Mouse (Mus musculus) lung, postnatal 0 days (tissue): Measurements from ENCODE around the gene Zmynd8. TPM values are rescaled to one million over a fixed set of nuclear protein-coding genes. Genes with fewer than 3 reads are reported as not detected.
A peak's percentile ranks its signal among the peaks of the same experiment; 100 is the strongest.

Experiments
- ATAC-seq: fragments of 200-750 bp; cut with Nextera tagmentation; 2 replicates; pipeline ENCODE4 v1.8.0; 2017; ENCODE audit warnings: moderate library complexity
- DNase-seq: peaks from one replicate; pipeline ENCODE4 v3.0.0-alpha.2; 2016; ENCODE audit warnings: low spot score
- H3K27ac ChIP-seq: fragments of 300-500 bp; sonication (generic); 2 replicates; pipeline ENCODE4 v1.5.1; 2014; ENCODE audit warnings: antibody characterized with exemption, mild to moderate bottlenecking, low read length, mixed read lengths
- H3K27me3 ChIP-seq: fragments of 300-500 bp; sonication (generic); replicated peaks from 2 replicates; pipeline ENCODE4 v1.6.1; 2014; ENCODE audit warnings: low read length, mixed read lengths; ENCODE audit not compliant: insufficient read depth
- H3K36me3 ChIP-seq: fragments of 300-500 bp; sonication (generic); 2 replicates; pipeline ENCODE4 v1.6.1; 2014; ENCODE audit warnings: low read length, mixed read lengths; ENCODE audit not compliant: insufficient read depth
- H3K4me1 ChIP-seq: fragments of 300-500 bp; sonication (generic); 2 replicates; pipeline ENCODE4 v1.6.1; 2014; ENCODE audit warnings: antibody characterized with exemption, low read depth, low read length, mixed read lengths; ENCODE audit not compliant: insufficient read depth
- H3K4me2 ChIP-seq: fragments of 300-500 bp; sonication (generic); replicated peaks from 2 replicates; pipeline ENCODE4 v1.6.1; 2014; ENCODE audit warnings: low read depth, mild to moderate bottlenecking, low read length, moderate library complexity, mixed read lengths
- H3K4me3 ChIP-seq: fragments of 300-500 bp; sonication (generic); 2 replicates; pipeline ENCODE4 v1.5.1; 2014; ENCODE audit warnings: low read depth, low read length
- H3K9ac ChIP-seq: fragments of 300-500 bp; sonication (generic); replicated peaks from 2 replicates; pipeline ENCODE4 v1.6.1; 2014; ENCODE audit warnings: low read depth, mild to moderate bottlenecking
- H3K9me3 ChIP-seq: fragments of 300-500 bp; sonication (generic); 2 replicates; pipeline ENCODE4 v1.6.1; 2016; ENCODE audit warnings: low read length, mixed read lengths
- CTCF ChIP-seq: IDR thresholded peaks from 2 replicates; pipeline ENCODE4 v1.5.1; 2016; ENCODE audit warnings: antibody characterized with exemption, mild to moderate bottlenecking
- EP300 ChIP-seq: IDR thresholded peaks from 2 replicates; pipeline ENCODE4 v1.6.1; 2016; ENCODE audit warnings: antibody characterized with exemption, mild to moderate bottlenecking, control low read depth
- WGBS: fragments of 180-500 bp; shearing (Covaris S2); extraction: QIAGEN DNeasy Blood & Tissue Kit; methylation state at CpG from one replicate; pipeline ENCODE4 v1.1.7; 2014; 5-methylcytosine and 5-hydroxymethylcytosine counted together
- polyA plus RNA-seq: library from polyadenylated mRNA; unstranded; fragments of >200 nt; fragmentation: Nextera tagmentation; extraction: Ambion mirVana; gene quantifications from 2 replicates; pipeline ENCODE4 v1.2.1, GENCODE M21; 2015

Gene Zmynd8
- polyA plus RNA-seq, 1 experiment from 2014 or later: 32.1 TPM

DNA sequence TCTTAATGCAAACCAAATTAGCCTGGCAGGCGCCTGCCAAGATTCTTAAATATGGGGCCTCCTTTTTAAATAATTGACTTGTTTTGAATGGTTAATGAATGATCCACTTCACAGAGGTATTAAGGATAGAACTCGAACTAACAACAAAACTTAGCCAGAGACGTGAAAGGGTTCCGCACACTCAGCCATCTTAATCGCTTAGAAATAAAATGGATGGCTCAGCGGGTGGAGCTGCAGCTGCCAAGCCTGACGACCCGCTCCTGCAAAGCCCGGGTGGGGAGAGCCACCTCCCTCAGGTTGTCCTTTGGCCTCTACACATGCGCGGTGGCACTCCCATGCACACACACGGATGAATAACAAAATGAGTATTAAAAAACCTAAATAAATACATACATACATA, 70.0 kb downstream of the Zmynd8 start:
- H3K4me1 ChIP-seq: no peaks in the 10 kb centered on the region
- no peak for DNase-seq
- H3K4me3 ChIP-seq: no peak overlapping the region
- 78% methylated on average over 12 of the region's 12 CpGs for WGBS
- no peak overlapping the region for H3K9ac ChIP-seq
- H3K27me3 ChIP-seq: no peaks in the 10 kb centered on the region
- no peak overlapping the region for H3K27ac ChIP-seq
- ATAC-seq: no peak
- no peaks in the 10 kb centered on the region for H3K9me3 ChIP-seq
- TF ChIP-seq EP300 (no peak), CTCF (no peak)
- peaks cover 20% of the 10 kb centered on the region for H3K36me3 ChIP-seq
- H3K4me2 ChIP-seq: no peak overlapping the region

GRCm38 (mm10) chr2:165825964-165826712, 72.7 kb downstream of the Zmynd8 start:
- H3K27ac ChIP-seq: peak overlapping the region; percentile 20; the same call in 1 of the 2 replicates
- H3K9ac ChIP-seq: no peak overlapping the region
- no peaks in the 10 kb centered on the region for H3K27me3 ChIP-seq
- no peaks in the 10 kb centered on the region for H3K9me3 ChIP-seq
- peak; percentile 85 for DNase-seq
- H3K4me1 ChIP-seq: no peaks in the 10 kb centered on the region
- no peak overlapping the region for H3K4me3 ChIP-seq
- peak; percentile 90 for ATAC-seq
- no peak overlapping the region for H3K4me2 ChIP-seq
- H3K36me3 ChIP-seq: peaks cover 17% of the 10 kb centered on the region
- peak; percentile 97 for TF ChIP-seq CTCF
- no peak for TF ChIP-seq EP300
- WGBS: 68% methylated on average over 10 of the region's 10 CpGs

DNA sequence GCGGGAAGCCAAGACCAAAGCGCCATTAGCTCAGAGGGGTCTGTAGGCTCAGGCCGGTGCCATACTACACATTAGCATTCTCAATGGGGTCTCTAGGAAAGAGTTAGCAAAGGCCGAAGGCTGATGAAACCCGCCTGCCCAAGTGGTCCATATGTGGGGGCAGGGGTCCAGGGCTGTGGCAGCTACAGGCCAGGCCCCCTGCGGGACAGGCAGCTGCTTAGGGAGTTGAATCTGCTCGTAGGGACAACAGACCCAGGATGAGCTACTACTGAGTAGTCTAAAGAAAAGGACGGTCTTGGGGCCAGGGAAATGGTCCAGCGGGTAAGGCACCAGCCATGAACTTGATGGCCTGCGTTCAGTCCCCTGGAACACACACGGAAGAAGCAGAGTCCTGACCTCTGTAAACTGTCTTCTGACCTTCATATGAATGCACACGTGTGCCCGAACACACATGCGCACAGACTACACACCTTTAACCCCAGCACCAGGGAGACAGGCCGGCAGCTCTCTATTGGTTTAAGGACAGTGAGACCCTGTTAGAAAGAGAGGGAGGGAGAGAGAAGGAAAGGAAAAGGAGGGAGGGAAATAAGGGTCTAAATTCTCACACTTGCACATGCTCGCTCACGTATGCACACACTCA, 73.4 kb downstream of the Zmynd8 start:
- no peak for ATAC-seq
- Histone ChIP-seq H3K27ac (no peak overlapping the region), H3K27me3 (no peaks in the 10 kb centered on the region), H3K36me3 (peaks cover 17% of the 10 kb centered on the region), H3K4me1 (no peaks in the 10 kb centered on the region), H3K4me3 (no peak overlapping the region), H3K4me2 (no peak overlapping the region), H3K9ac (no peak overlapping the region), H3K9me3 (no peaks in the 10 kb centered on the region)
- TF ChIP-seq EP300: no peak
- no peak for TF ChIP-seq CTCF
- DNase-seq: no peak
- 91% methylated on average over 17 of the region's 17 CpGs for WGBS

- TF ChIP-seq EP300: no peak
- TF ChIP-seq CTCF: no peak
- no peak for ATAC-seq
- 86% methylated on average over 10 of the region's 10 CpGs for WGBS
- no peaks in the 10 kb centered on the region for H3K27me3 ChIP-seq
- no peak overlapping the region for H3K9ac ChIP-seq
- DNase-seq: no peak
- no peak overlapping the region for H3K4me2 ChIP-seq
- H3K9me3 ChIP-seq: no peaks in the 10 kb centered on the region
- H3K36me3 ChIP-seq: peaks cover 17% of the 10 kb centered on the region
- H3K4me3 ChIP-seq: no peak overlapping the region
- no peak overlapping the region for H3K27ac ChIP-seq
- H3K4me1 ChIP-seq: no peaks in the 10 kb centered on the region
Measured at GRCm38 (mm10) chr2:165824826-165825225, 74.0 kb downstream of the Zmynd8 start.

- no peak for ATAC-seq
- no peaks in the 10 kb centered on the region for H3K9me3 ChIP-seq
- 90% methylated on average over 15 of the region's 15 CpGs for WGBS
- no peak overlapping the region for H3K27ac ChIP-seq
- H3K9ac ChIP-seq: no peak overlapping the region
- no peak for DNase-seq
- peaks cover 11% of the 10 kb centered on the region for H3K36me3 ChIP-seq
- H3K27me3 ChIP-seq: no peaks in the 10 kb centered on the region
- H3K4me1 ChIP-seq: no peaks in the 10 kb centered on the region
- no peak for TF ChIP-seq CTCF
- no peak overlapping the region for H3K4me2 ChIP-seq
- H3K4me3 ChIP-seq: no peak overlapping the region
Measured at GRCm38 (mm10) chr2:165822478-165822877, 76.3 kb downstream of the Zmynd8 start.

- no peak overlapping the region for H3K4me2 ChIP-seq
- no peak overlapping the region for H3K27ac ChIP-seq
- TF ChIP-seq CTCF (no peak), EP300 (no peak)
- DNase-seq: no peak
- no peak overlapping the region for H3K4me3 ChIP-seq
- no peak for ATAC-seq
- H3K4me1 ChIP-seq: no peaks in the 10 kb centered on the region
- no peaks in the 10 kb centered on the region for H3K27me3 ChIP-seq
- H3K9me3 ChIP-seq: no peaks in the 10 kb centered on the region
- WGBS: 82% methylated on average over 12 of the region's 12 CpGs
- H3K36me3 ChIP-seq: peaks cover 9% of the 10 kb centered on the region
- H3K9ac ChIP-seq: no peak overlapping the region
Measured at GRCm38 (mm10) chr2:165821671-165822070, 77.1 kb downstream of the Zmynd8 start.
